ENCODE assay signal across 8 mouse cellular contexts in the genomic region with DNA sequence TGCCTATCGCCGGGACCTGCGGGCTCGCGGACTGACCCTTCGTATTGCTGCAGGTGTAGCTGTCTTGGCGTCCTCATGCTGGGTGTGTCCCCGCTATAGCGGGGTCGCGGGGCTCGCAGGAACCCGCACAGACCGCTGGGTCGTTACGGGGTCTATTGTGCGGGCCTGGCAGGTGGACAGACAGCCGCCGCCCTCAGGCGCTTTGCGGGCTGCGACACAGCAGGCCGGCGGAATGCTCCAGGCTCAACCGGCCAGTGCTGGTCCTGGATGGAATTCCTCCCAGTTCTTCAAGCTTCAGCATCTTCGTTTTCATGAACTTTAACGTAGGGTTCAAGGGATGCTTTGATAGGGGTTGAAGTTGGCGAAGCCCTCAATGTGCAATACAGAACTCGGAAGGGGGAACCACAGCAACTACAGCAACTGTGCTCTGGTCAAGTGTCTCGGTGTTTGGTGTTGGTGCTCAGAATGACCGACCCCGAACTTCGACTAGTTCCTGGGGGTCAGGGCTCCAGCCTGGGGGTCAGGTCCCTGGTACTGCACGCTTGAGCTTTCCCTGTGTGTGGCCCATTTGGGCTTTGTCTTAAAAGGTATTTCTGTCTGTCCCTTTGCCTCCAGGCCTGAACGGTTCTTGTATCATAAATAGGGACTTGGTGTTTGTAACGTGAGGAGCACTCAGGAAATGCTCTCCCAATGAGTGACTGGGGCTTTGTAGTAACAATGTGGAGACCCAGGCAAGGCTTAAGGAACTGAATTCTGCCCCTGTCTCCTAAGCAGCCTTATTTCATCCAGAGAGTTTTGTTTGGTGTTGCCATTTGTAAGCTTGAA. TPM values are rescaled to one million over a fixed set of nuclear protein-coding genes. Genes with fewer than 3 reads are reported as not detected.
DNase-seq lines count a peak whose midpoint lies in the region; ATAC-seq and TF ChIP-seq lines count a peak whose summit lies in the region.

No protein-coding gene starts in this region.

- peaks cover 40% of the 10 kb centered on the region for H3K27me3 ChIP-seq in E14TG2a.4 (ENCODE audit: insufficient read depth, low read length)
- peaks cover 40% of the 10 kb centered on the region for H3K27me3 ChIP-seq in embryonic facial prominence, embryonic 13.5 days
- peaks cover 11% of the 10 kb centered on the region; the same call in 1 of the 2 replicates for H3K27me3 ChIP-seq in intestine, embryonic 15.5 days (replicated peaks)

- intact Hi-C loops in gastrocnemius, adult 2 months (cut with DNase I): loop anchor here (2.0 kb wide), 1 partner anchor 182 kb away; no protein-coding TSS in a partner anchor
- intact Hi-C loops in gastrocnemius, postnatal 36 days (cut with DNase I): loop anchor here (5.0 kb wide), 1 partner anchor 180 kb away; no protein-coding TSS in a partner anchor

- H3K27ac ChIP-seq in gastrocnemius, adult 2 months: peak overlapping the region; percentile 88
- no peak overlapping the region for H3K27ac ChIP-seq in embryonic facial prominence, embryonic 13.5 days
- peak overlapping the region; percentile 68 for H3K27ac ChIP-seq in intestine, embryonic 15.5 days

- peaks cover 12% of the 10 kb centered on the region for H3K9me3 ChIP-seq in E14TG2a.4 (ENCODE audit: low read length)
- H3K9me3 ChIP-seq in embryonic facial prominence, embryonic 13.5 days: no peaks in the 10 kb centered on the region
- H3K9me3 ChIP-seq in intestine, embryonic 15.5 days: no peaks in the 10 kb centered on the region

- TF ChIP-seq CTCF in gastrocnemius, adult 2 months (IDR thresholded peaks at IDR 0.05): no peak
- no peak for TF ChIP-seq CTCF in E14TG2a.4 (conservative IDR thresholded peaks at IDR 0.05; ENCODE audit: low read length)

- no peak for DNase-seq in gastrocnemius, adult 2 months
- DNase-seq in gastrocnemius, postnatal 36 days: no peak
- peak; percentile 47 for DNase-seq in mesoderm, embryonic 11.5 days (ENCODE audit: low read depth, low spot score)
- no peak for DNase-seq in T-cell, adult 2 months (ENCODE audit: low spot score)
- DNase-seq in right cerebral cortex, postnatal 10 days (ENCODE audit: low spot score in 2 of 2): no peak

- peak; percentile 44; the same call in 1 of the 2 replicates for ATAC-seq in embryonic facial prominence, embryonic 13.5 days (ENCODE audit: insufficient number of reproducible peaks, insufficient read depth, low FRiP score, low TSS enrichment, low read depth)
- no peak for ATAC-seq in intestine, embryonic 15.5 days

- H3K4me1 ChIP-seq in E14TG2a.4 (replicated peaks; ENCODE audit: low read depth, low read length): peaks cover 17% of the 10 kb centered on the region
- H3K4me1 ChIP-seq in embryonic facial prominence, embryonic 13.5 days: peaks cover 21% of the 10 kb centered on the region
- peaks cover 9% of the 10 kb centered on the region for H3K4me1 ChIP-seq in intestine, embryonic 15.5 days (replicated peaks)

- peak overlapping the region; percentile 78 for H3K9ac ChIP-seq in embryonic facial prominence, embryonic 13.5 days
- peak overlapping the region; percentile 77 for H3K9ac ChIP-seq in intestine, embryonic 15.5 days

- H3K4me2 ChIP-seq in embryonic facial prominence, embryonic 13.5 days: peak overlapping the region; percentile 99
- peak overlapping the region; percentile 94 for H3K4me2 ChIP-seq in intestine, embryonic 15.5 days (replicated peaks)

- no peaks in the 10 kb centered on the region for H3K36me3 ChIP-seq in E14TG2a.4 (ENCODE audit: insufficient read depth, low read length)
- H3K36me3 ChIP-seq in embryonic facial prominence, embryonic 13.5 days: no peaks in the 10 kb centered on the region
- no peaks in the 10 kb centered on the region for H3K36me3 ChIP-seq in intestine, embryonic 15.5 days

- 1% methylated on average over 36 of the region's 36 CpGs for WGBS in embryonic facial prominence, embryonic 13.5 days
- 2% methylated on average over 36 of the region's 36 CpGs for WGBS in intestine, embryonic 15.5 days

- peak overlapping the region; percentile 92 for H3K4me3 ChIP-seq in gastrocnemius, adult 2 months
- H3K4me3 ChIP-seq in E14TG2a.4 (replicated peaks; ENCODE audit: low read length): peak overlapping the region; percentile 88
- peak overlapping the region; percentile 74 for H3K4me3 ChIP-seq in embryonic facial prominence, embryonic 13.5 days
- H3K4me3 ChIP-seq in intestine, embryonic 15.5 days (replicated peaks): peak overlapping the region; percentile 79

RNA-seq across cellular contexts. Expression of a gene that starts 0.8 kb away (rescaled TPM):
- 1 to 10 TPM; 6.8 to 7.9 TPM for total RNA-seq in gastrocnemius, adult 2 months (2021)
- 1 to 10 TPM; 6.5 to 7.4 TPM for total RNA-seq in gastrocnemius, postnatal 36 days (2021)
- 5.3 and 6.5 TPM in 2 replicates for polyA plus RNA-seq in embryonic facial prominence, embryonic 13.5 days (2015; fragmentation: Nextera tagmentation; extraction: Ambion mirVana)
- polyA plus RNA-seq in intestine, embryonic 15.5 days (2015; fragmentation: Nextera tagmentation; extraction: Ambion mirVana): 10.1 and 11.1 TPM in 2 replicates

RNA-seq across cellular contexts. Expression of a gene that starts 1.7 kb away (rescaled TPM):
- total RNA-seq in gastrocnemius, adult 2 months (2021): not detected
- not detected for total RNA-seq in gastrocnemius, postnatal 36 days (2021)
- not detected in 2 replicates for polyA plus RNA-seq in embryonic facial prominence, embryonic 13.5 days (2015; fragmentation: Nextera tagmentation; extraction: Ambion mirVana)
- polyA plus RNA-seq in intestine, embryonic 15.5 days (2015; fragmentation: Nextera tagmentation; extraction: Ambion mirVana): 0.06 TPM in 1 of 2 replicates, not detected in the other
